Mouse (Mus musculus) neutrophil, adult 5-6 weeks (primary cell): ENCODE measurements around the gene Gm2a. TPM values are rescaled to one million over a fixed set of nuclear protein-coding genes. Genes with fewer than 3 reads are reported as not detected.

Source experiments
- ATAC-seq: fragments of 151-379, 151-347 bp; 2 replicates; pipeline ENCODE4 v1.8.0; 2017; ENCODE audit warnings: mild to moderate bottlenecking, moderate TSS enrichment; ENCODE audit not compliant: insufficient number of reproducible peaks, poor library complexity, low FRiP score, severe bottlenecking; ENCODE audit errors: extremely low read depth
- total RNA-seq: library from RNA; stranded (forward); fragments of 200-1000 nt; gene quantifications from 2 replicates; pipeline ENCODE4 v1.2.3, GENCODE M21; 2017

The Gm2a gene
- total RNA-seq, result 154 and 160 TPM in 2 replicates

- ATAC-seq, result peak; percentile 88
Measured at GRCm38 (mm10) chr11:55097463-55098188, at the start of gene Gm2a. Gm2a (plus strand) TSS chr11:55098115.

GRCm38 (mm10) chr11:55050837-55051510 lies 46.9 kb upstream of the Gm2a start:
- no peak for ATAC-seq

GRCm38 (mm10) chr11:55057511-55057910 lies 40.4 kb upstream of the Gm2a start:
- no peak for ATAC-seq

- no peak for ATAC-seq
Measured at GRCm38 (mm10) chr11:55060802-55061201, 37.1 kb upstream of the Gm2a start.

- no peak for ATAC-seq
Measured at GRCm38 (mm10) chr11:55062856-55063255, 35.1 kb upstream of the Gm2a start.

GRCm38 (mm10) chr11:55066921-55067320 lies 31.0 kb upstream of the Gm2a start:
- no peak for ATAC-seq

- ATAC-seq, result no peak
Measured at GRCm38 (mm10) chr11:55069023-55069422, 28.9 kb upstream of the Gm2a start.

GRCm38 (mm10) chr11:55071344-55071743 lies 26.6 kb upstream of the Gm2a start:
- no peak for ATAC-seq

- ATAC-seq, result peak; percentile 37; the same call in 1 of the 2 replicates
Measured at GRCm38 (mm10) chr11:55072467-55072866, 25.4 kb upstream of the Gm2a start.

- no peak for ATAC-seq
Measured at GRCm38 (mm10) chr11:55073191-55073590, 24.7 kb upstream of the Gm2a start.

GRCm38 (mm10) chr11:55075602-55076001 lies 22.3 kb upstream of the Gm2a start:
- ATAC-seq, result no peak

- 0 out of 2 replicates have a peak, but pooled peaks have one; percentile 10 for ATAC-seq
Measured at GRCm38 (mm10) chr11:55076234-55076633, 21.7 kb upstream of the Gm2a start.

- ATAC-seq, result peak; percentile 55
Measured at GRCm38 (mm10) chr11:55077331-55078231, 20.3 kb upstream of the Gm2a start, which contains the start of gene Ccdc69. Ccdc69 (minus strand) TSS chr11:55078131.

- no peak for ATAC-seq
Measured at GRCm38 (mm10) chr11:55078502-55078901, 19.4 kb upstream of the Gm2a start.

GRCm38 (mm10) chr11:55079180-55079579 lies 18.7 kb upstream of the Gm2a start:
- ATAC-seq, result no peak

- no peak for ATAC-seq
Measured at GRCm38 (mm10) chr11:55081206-55081605, 16.7 kb upstream of the Gm2a start.

GRCm38 (mm10) chr11:55084629-55085028 lies 13.3 kb upstream of the Gm2a start:
- no peak for ATAC-seq

- no peak for ATAC-seq
Measured at GRCm38 (mm10) chr11:55085396-55085795, 12.5 kb upstream of the Gm2a start.

GRCm38 (mm10) chr11:55087006-55087405 lies 10.9 kb upstream of the Gm2a start:
- peak; percentile 73 for ATAC-seq
